Mouse (Mus musculus): Measurements from ENCODE around the gene Tcl1b3. TPM values are rescaled to one million over a fixed set of nuclear protein-coding genes. Genes with fewer than 3 reads are reported as not detected.

The Tcl1b3 gene
- total RNA-seq, 2 experiments from 2014 or later = not detected

- intact Hi-C loops (cut with DNase I) = no loop called here
- DNase-seq = no peak
Measured at GRCm38 (mm10) chr12:105224621-105225320, 33.9 kb downstream of the Tcl1b3 start.

- DNase-seq = no peak
- intact Hi-C loops (cut with DNase I) = no loop called here
Measured at GRCm38 (mm10) chr12:105234362-105234761, 43.5 kb downstream of the Tcl1b3 start.

GRCm38 (mm10) chr12:105235091-105235490 is 44.2 kb downstream of the Tcl1b3 start:
- intact Hi-C loops (cut with DNase I) = no loop called here
- DNase-seq = no peak

DNA sequence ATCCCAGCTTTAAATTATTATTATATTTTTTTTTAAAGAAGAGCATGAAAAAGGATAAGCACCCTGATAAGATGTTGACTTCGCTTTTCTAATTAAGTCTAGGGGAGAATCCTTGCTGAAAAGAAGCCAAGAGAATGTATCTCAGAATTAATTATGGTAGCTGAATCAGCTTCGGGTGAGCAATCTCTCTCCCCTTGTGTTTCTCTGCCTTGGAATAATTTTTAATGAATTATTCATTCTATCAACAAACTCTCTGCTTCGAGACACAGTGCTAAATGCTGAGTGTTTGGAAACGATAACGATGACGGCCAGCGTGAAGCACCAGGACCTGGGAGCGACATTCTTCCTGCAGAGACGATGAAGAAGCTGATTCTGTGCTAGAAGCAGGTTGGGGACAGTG is 48.2 kb downstream of the Tcl1b3 start:
- intact Hi-C loops (cut with DNase I) = no loop called here
- no peak for DNase-seq

Other genes starting within 250 kb of the Tcl1b3 start
- 1 to 10 TPM; 5.2 to 6.1 TPM for gene Syne3, start 181.2 kb upstream of the Tcl1b3 start, total RNA-seq (2021)
- 10 to 100 TPM; 90.2 to 91.5 TPM for gene Glrx5, start 158.4 kb upstream of the Tcl1b3 start, total RNA-seq (2021)
- not detected for gene Tcl1b2, start 45.0 kb upstream of the Tcl1b3 start, total RNA-seq (2021)
- gene Tcl1b1, start 31.4 kb upstream of the Tcl1b3 start, total RNA-seq (2021) = not detected
- not detected for gene Tcl1b5, start 14.7 kb upstream of the Tcl1b3 start, total RNA-seq (2021)
- gene Tcl1b4, start 10.9 kb downstream of the Tcl1b3 start, total RNA-seq (2021) = not detected
- gene Tcl1, start 31.8 kb downstream of the Tcl1b3 start, total RNA-seq (2021) = not detected
- not detected for gene Tunar, start 142.8 kb downstream of the Tcl1b3 start, total RNA-seq (2021)